Comparison of ENCODE assay signal across 7 mouse cellular contexts in genomic region chr3:54672557-54673529, GRCm38 (mm10). TPM values are rescaled to one million over a fixed set of nuclear protein-coding genes. Genes with fewer than 3 reads are reported as not detected.
DNase-seq lines count a peak whose midpoint lies in the region.

No protein-coding gene starts in this region.

- peak; percentile 34 for DNase-seq in ovary, postnatal 14 days (ENCODE audit: low spot score)
- DNase-seq in ovary, postnatal 10 days (ENCODE audit: low spot score) = no peak
- DNase-seq in brain, embryonic 18.5 days (ENCODE audit: low read depth, low spot score) = peak; percentile 73
- DNase-seq in frontal cortex, postnatal 25 days (ENCODE audit: low spot score in 2 of 2) = peak; percentile 19 to 41
- DNase-seq in layer of hippocampus, adult 8-10 months (ENCODE audit: low spot score in 2 of 2) = peak; percentile 17 to 40
- DNase-seq in mesoderm, embryonic 11.5 days (ENCODE audit: low read depth, low spot score) = peak; percentile 54
- peak; percentile 9 for DNase-seq in thymus, postnatal 25 days

RNA-seq across cellular contexts. Expression of gene Supt20, which starts 19.8 kb away (rescaled TPM):
- 10 to 100 TPM; 51.0 to 63.6 (median 56.1) TPM for total RNA-seq in layer of hippocampus, adult 8-10 months (2022)

RNA-seq across cellular contexts. Expression of gene Gm21958, which starts 41.3 kb away (rescaled TPM):
- not detected for total RNA-seq in layer of hippocampus, adult 8-10 months (2022)
